Comparison of ENCODE assay signal across 31 mouse cellular contexts in the genomic region with DNA sequence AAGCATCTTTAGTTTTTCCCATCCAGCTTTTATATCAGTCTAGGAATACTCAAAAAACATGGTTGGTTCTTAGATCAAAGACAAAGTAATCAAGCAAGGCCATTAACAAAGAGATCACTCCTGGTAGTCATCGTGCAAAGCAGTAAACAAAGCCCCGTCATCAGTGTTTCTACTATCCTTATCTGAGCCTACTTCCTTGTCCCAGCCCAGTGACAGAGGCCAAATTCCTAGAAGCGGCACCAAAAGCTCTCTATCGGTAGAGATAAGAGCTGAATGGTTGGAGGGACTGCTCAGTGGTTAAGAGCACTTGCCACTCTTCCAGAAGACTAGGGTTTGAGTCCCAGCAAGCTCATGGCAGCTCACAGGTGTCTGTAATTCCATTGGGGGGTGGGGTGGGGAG. TPM values are rescaled to one million over a fixed set of nuclear protein-coding genes. Genes with fewer than 3 reads are reported as not detected.
A peak's percentile ranks its signal among the peaks of the same experiment; 100 is the strongest.
DNase-seq lines count a peak whose midpoint lies in the region; ATAC-seq and TF ChIP-seq lines count a peak whose summit lies in the region.
"Had no signal": no experiment of that assay in that cellular context is flagged by ENCODE, and none has a peak within 500 bp of the region (broad histone marks: within the 10 kb centered on the region; RNA-seq: fewer than 3 reads in every experiment).

No protein-coding gene starts in this region.

- peaks cover 2% of the 10 kb centered on the region; the same call in 1 of the 2 replicates for H3K27me3 ChIP-seq in midbrain, embryonic 11.5 days (ENCODE audit: control insufficient read depth, insufficient read depth, low read length)
- peaks cover 16% of the 10 kb centered on the region for H3K27me3 ChIP-seq in midbrain, embryonic 10.5 days (ENCODE audit: low read depth, poor library complexity, severe bottlenecking)
- peaks cover 11% of the 10 kb centered on the region for H3K27me3 ChIP-seq in liver, embryonic 14.5 days (ENCODE audit: control insufficient read depth, insufficient read depth, low read length)
- peaks cover 14% of the 10 kb centered on the region for H3K27me3 ChIP-seq in hindbrain, embryonic 12.5 days

- no peaks in the 10 kb centered on the region for H3K4me1 ChIP-seq in midbrain, embryonic 11.5 days (ENCODE audit: control insufficient read depth, insufficient read depth, low read length)
- H3K4me1 ChIP-seq in midbrain, embryonic 10.5 days, result peaks cover 11% of the 10 kb centered on the region
- H3K4me1 ChIP-seq in liver, embryonic 14.5 days (replicated peaks; ENCODE audit: control insufficient read depth in 2 of 2, insufficient read depth in 2 of 2, low read length in 1 of 2), result peaks cover 13 to 16% of the 10 kb centered on the region in 2 experiments
- no peaks in the 10 kb centered on the region for H3K4me1 ChIP-seq in hindbrain, embryonic 12.5 days
- H3K4me1 ChIP-seq: embryonic facial prominence, embryonic 12.5 days; hindbrain, embryonic 13.5 days had no signal

- no peak for TF ChIP-seq CTCF in liver, embryonic 14.5 days (IDR thresholded peaks at IDR 0.05; ENCODE audit: low read depth)

- TF ChIP-seq EP300 in liver, embryonic 14.5 days (IDR thresholded peaks at IDR 0.05; ENCODE audit: low read depth), result peak; percentile 86

- H3K4me3 ChIP-seq in midbrain, embryonic 11.5 days (ENCODE audit: low read depth, low read length), result no peak overlapping the region
- no peak overlapping the region for H3K4me3 ChIP-seq in midbrain, embryonic 10.5 days
- no peak overlapping the region for H3K4me3 ChIP-seq in liver, embryonic 14.5 days (ENCODE audit: insufficient read depth in 1 of 2, low read depth in 2 of 2, low read length in 2 of 2)
- no peak overlapping the region for H3K4me3 ChIP-seq in hindbrain, embryonic 12.5 days
- H3K4me3 ChIP-seq: embryonic facial prominence, embryonic 12.5 days; forebrain, embryonic 12.5 days; gastrocnemius, adult 2 months; hindbrain, embryonic 13.5 days; layer of hippocampus, adult 2 months; limb, embryonic 13.5 days had no signal

- no peaks in the 10 kb centered on the region for H3K36me3 ChIP-seq in midbrain, embryonic 11.5 days (ENCODE audit: control insufficient read depth, insufficient read depth, low read length)
- no peaks in the 10 kb centered on the region for H3K36me3 ChIP-seq in midbrain, embryonic 10.5 days
- H3K36me3 ChIP-seq in liver, embryonic 14.5 days (replicated peaks; ENCODE audit: control insufficient read depth, insufficient read depth, low read depth), result no peaks in the 10 kb centered on the region
- no peaks in the 10 kb centered on the region for H3K36me3 ChIP-seq in hindbrain, embryonic 12.5 days
- H3K36me3 ChIP-seq: embryonic facial prominence, embryonic 12.5 days; forebrain, embryonic 12.5 days; hindbrain, embryonic 13.5 days; limb, embryonic 13.5 days had no signal

- DNase-seq in midbrain, embryonic 11.5 days (ENCODE audit: low spot score, missing footprints), result peak; percentile 51
- no peak for DNase-seq in midbrain, embryonic 10.5 days (ENCODE audit: low spot score)
- peak; percentile 53 to 60 (median 54) for DNase-seq in liver, embryonic 14.5 days (ENCODE audit: low read depth in 3 of 3, low spot score in 3 of 3)
- DNase-seq in yolk sac, embryonic 10.5 days (ENCODE audit: low spot score), result peak; percentile 60
- DNase-seq in urinary bladder, postnatal 10 days (ENCODE audit: low spot score), result no peak
- no peak for DNase-seq in urinary bladder, postnatal 36 days (ENCODE audit: low spot score in 2 of 2)
- DNase-seq: adrenal gland, postnatal 36 days; cerebellum, adult 18-20 months; cerebellum, postnatal 14 days; gastrocnemius, adult 2 months; heart, postnatal 10 days; kidney, adult 9 months; kidney, postnatal 25 days; layer of hippocampus, postnatal 36 days; lung, embryonic 14.5 days; thymus, adult 18-20 months; thymus, postnatal 4 days had no signal

- WGBS in midbrain, embryonic 11.5 days, result 82% methylated on average over 4 of the region's 4 CpGs
- WGBS in midbrain, embryonic 10.5 days, result 88% methylated on average over 4 of the region's 4 CpGs
- WGBS in liver, embryonic 14.5 days (ENCODE audit: insufficient replicate concordance), result 2% methylated on average over 4 of the region's 4 CpGs
- 88% methylated on average over 4 of the region's 4 CpGs for WGBS in hindbrain, embryonic 12.5 days

- H3K9me3 ChIP-seq in midbrain, embryonic 11.5 days (ENCODE audit: control insufficient read depth, low read length), result no peaks in the 10 kb centered on the region
- no peaks in the 10 kb centered on the region for H3K9me3 ChIP-seq in midbrain, embryonic 10.5 days (replicated peaks)
- no peaks in the 10 kb centered on the region for H3K9me3 ChIP-seq in liver, embryonic 14.5 days (ENCODE audit: control insufficient read depth, low read length)
- no peaks in the 10 kb centered on the region for H3K9me3 ChIP-seq in hindbrain, embryonic 12.5 days (replicated peaks)
- H3K9me3 ChIP-seq: embryonic facial prominence, embryonic 12.5 days; forebrain, embryonic 12.5 days; hindbrain, embryonic 13.5 days; limb, embryonic 13.5 days had no signal

- H3K27ac ChIP-seq in midbrain, embryonic 11.5 days (ENCODE audit: low read depth, low read length), result no peak overlapping the region
- H3K27ac ChIP-seq in midbrain, embryonic 10.5 days (replicated peaks), result no peak overlapping the region
- peak overlapping the region; percentile 29; the same call in 1 of the 2 replicates for H3K27ac ChIP-seq in liver, embryonic 14.5 days
- H3K27ac ChIP-seq in hindbrain, embryonic 12.5 days, result no peak overlapping the region
- H3K27ac ChIP-seq: embryonic facial prominence, embryonic 12.5 days; forebrain, embryonic 12.5 days; gastrocnemius, adult 2 months; hindbrain, embryonic 13.5 days; layer of hippocampus, adult 2 months; limb, embryonic 13.5 days had no signal

- no peak overlapping the region for H3K4me2 ChIP-seq in midbrain, embryonic 11.5 days
- peak overlapping the region; percentile 28; the same call in 1 of the 2 replicates for H3K4me2 ChIP-seq in liver, embryonic 14.5 days (ENCODE audit: low read depth)
- H3K4me2 ChIP-seq in hindbrain, embryonic 12.5 days (replicated peaks), result no peak overlapping the region
- H3K4me2 ChIP-seq: embryonic facial prominence, embryonic 12.5 days; forebrain, embryonic 12.5 days; hindbrain, embryonic 13.5 days; limb, embryonic 13.5 days; lung, embryonic 14.5 days had no signal

- H3K9ac ChIP-seq in midbrain, embryonic 11.5 days (ENCODE audit: low read length), result no peak overlapping the region
- no peak overlapping the region for H3K9ac ChIP-seq in liver, embryonic 14.5 days (replicated peaks)
- H3K9ac ChIP-seq in hindbrain, embryonic 12.5 days, result no peak overlapping the region
- H3K9ac ChIP-seq: embryonic facial prominence, embryonic 12.5 days; forebrain, embryonic 12.5 days; hindbrain, embryonic 13.5 days; limb, embryonic 13.5 days; lung, embryonic 14.5 days had no signal

- no peak for ATAC-seq in midbrain, embryonic 11.5 days (ENCODE audit: low FRiP score)
- ATAC-seq in common myeloid progenitor, adult 5-6 weeks (replicated peaks; ENCODE audit: low read depth, poor library complexity, severe bottlenecking), result peak; percentile 36; the same call in 1 of the 2 replicates
- ATAC-seq in liver, embryonic 14.5 days (ENCODE audit: insufficient read depth), result peak; percentile 93
- no peak for ATAC-seq in hindbrain, embryonic 12.5 days (ENCODE audit: low FRiP score)
- ATAC-seq: inflammation-experienced regulatory T-cells, adult 6 months had no signal

RNA-seq across cellular contexts. Expression of gene Tspear, which starts 14.8 kb away (rescaled TPM):
- polyA plus RNA-seq in midbrain, embryonic 11.5 days (2014; fragmentation: Nextera tagmentation; extraction: Ambion mirVana), result 0.72 and 1.2 TPM in 2 replicates
- polyA plus RNA-seq in midbrain, embryonic 10.5 days (2016; fragmentation: Nextera tagmentation; extraction: Ambion mirVana), result 0.84 and 0.97 TPM in 2 replicates
- 0.87 and 1.2 TPM in 2 replicates for total RNA-seq in common myeloid progenitor, adult 5-6 weeks (2017)
- polyA plus RNA-seq in liver, embryonic 14.5 days (2012; rRNA removed), result 0.03 TPM in 1 of 2 replicates, not detected in the other
- not detected in 2 replicates for polyA plus RNA-seq in liver, embryonic 14.5 days (2014; fragmentation: Nextera tagmentation; extraction: Ambion mirVana)
- 0.48 and 1.2 TPM in 2 replicates for polyA plus RNA-seq in hindbrain, embryonic 12.5 days (2016; fragmentation: Nextera tagmentation; extraction: Ambion mirVana)
- total RNA-seq: gastrocnemius, adult 2 months; gastrocnemius, postnatal 4 days; heart, postnatal 10 days; layer of hippocampus, adult 2 months; layer of hippocampus, postnatal 36 days had no signal

RNA-seq across cellular contexts. Expression of gene Gm19402, which starts 19.0 kb away (rescaled TPM):
- not detected in 2 replicates for polyA plus RNA-seq in midbrain, embryonic 11.5 days (2014; fragmentation: Nextera tagmentation; extraction: Ambion mirVana)
- polyA plus RNA-seq in midbrain, embryonic 10.5 days (2016; fragmentation: Nextera tagmentation; extraction: Ambion mirVana), result not detected in 2 replicates
- total RNA-seq in common myeloid progenitor, adult 5-6 weeks (2017), result not detected in 2 replicates
- polyA plus RNA-seq in liver, embryonic 14.5 days (2012; rRNA removed), result not detected in 2 replicates
- not detected in 2 replicates for polyA plus RNA-seq in liver, embryonic 14.5 days (2014; fragmentation: Nextera tagmentation; extraction: Ambion mirVana)
- not detected in 2 replicates for polyA plus RNA-seq in hindbrain, embryonic 12.5 days (2016; fragmentation: Nextera tagmentation; extraction: Ambion mirVana)
- total RNA-seq: adrenal gland, postnatal 36 days; gastrocnemius, adult 2 months; gastrocnemius, postnatal 4 days; heart, postnatal 10 days; layer of hippocampus, adult 2 months; layer of hippocampus, postnatal 36 days; left cerebral cortex, postnatal 10 days; midbrain, postnatal 0 days had no signal
- polyA plus RNA-seq: embryonic facial prominence, embryonic 12.5 days; forebrain, embryonic 12.5 days; hindbrain, embryonic 13.5 days; inflammation-experienced regulatory T-cells, adult 6 months; limb, embryonic 13.5 days; lung, embryonic 14.5 days; midbrain, postnatal 0 days; neural tube, embryonic 14.5 days; small intestine, adult 2 months; stomach, embryonic 16.5 days had no signal

RNA-seq across cellular contexts. Expression of gene Gm9508, which starts 25.5 kb away (rescaled TPM):
- polyA plus RNA-seq in midbrain, embryonic 11.5 days (2014; fragmentation: Nextera tagmentation; extraction: Ambion mirVana), result not detected in 2 replicates
- not detected in 2 replicates for polyA plus RNA-seq in midbrain, embryonic 10.5 days (2016; fragmentation: Nextera tagmentation; extraction: Ambion mirVana)
- not detected in 2 replicates for total RNA-seq in common myeloid progenitor, adult 5-6 weeks (2017)
- not detected in 2 replicates for polyA plus RNA-seq in liver, embryonic 14.5 days (2012; rRNA removed)
- not detected in 2 replicates for polyA plus RNA-seq in liver, embryonic 14.5 days (2014; fragmentation: Nextera tagmentation; extraction: Ambion mirVana)
- not detected in 2 replicates for polyA plus RNA-seq in hindbrain, embryonic 12.5 days (2016; fragmentation: Nextera tagmentation; extraction: Ambion mirVana)
- total RNA-seq: adrenal gland, postnatal 36 days; gastrocnemius, adult 2 months; gastrocnemius, postnatal 4 days; heart, postnatal 10 days; layer of hippocampus, adult 2 months; layer of hippocampus, postnatal 36 days; left cerebral cortex, postnatal 10 days; midbrain, postnatal 0 days had no signal
- polyA plus RNA-seq: embryonic facial prominence, embryonic 12.5 days; forebrain, embryonic 12.5 days; hindbrain, embryonic 13.5 days; inflammation-experienced regulatory T-cells, adult 6 months; limb, embryonic 13.5 days; lung, embryonic 14.5 days; midbrain, postnatal 0 days; neural tube, embryonic 14.5 days; small intestine, adult 2 months; stomach, embryonic 16.5 days had no signal

RNA-seq across cellular contexts. Expression of gene Gm10272, which starts 34.9 kb away (rescaled TPM):
- polyA plus RNA-seq in midbrain, embryonic 11.5 days (2014; fragmentation: Nextera tagmentation; extraction: Ambion mirVana), result not detected in 2 replicates
- polyA plus RNA-seq in midbrain, embryonic 10.5 days (2016; fragmentation: Nextera tagmentation; extraction: Ambion mirVana), result not detected in 2 replicates
- total RNA-seq in common myeloid progenitor, adult 5-6 weeks (2017), result not detected in 2 replicates
- polyA plus RNA-seq in liver, embryonic 14.5 days (2012; rRNA removed), result not detected in 2 replicates
- polyA plus RNA-seq in liver, embryonic 14.5 days (2014; fragmentation: Nextera tagmentation; extraction: Ambion mirVana), result not detected in 2 replicates
- polyA plus RNA-seq in hindbrain, embryonic 12.5 days (2016; fragmentation: Nextera tagmentation; extraction: Ambion mirVana), result not detected in 2 replicates
- total RNA-seq: adrenal gland, postnatal 36 days; gastrocnemius, adult 2 months; gastrocnemius, postnatal 4 days; heart, postnatal 10 days; layer of hippocampus, adult 2 months; layer of hippocampus, postnatal 36 days; left cerebral cortex, postnatal 10 days; midbrain, postnatal 0 days had no signal
- polyA plus RNA-seq: embryonic facial prominence, embryonic 12.5 days; forebrain, embryonic 12.5 days; hindbrain, embryonic 13.5 days; inflammation-experienced regulatory T-cells, adult 6 months; limb, embryonic 13.5 days; lung, embryonic 14.5 days; midbrain, postnatal 0 days; neural tube, embryonic 14.5 days; small intestine, adult 2 months; stomach, embryonic 16.5 days had no signal

RNA-seq across cellular contexts. Expression of gene Gm10024, which starts 39.7 kb away (rescaled TPM):
- polyA plus RNA-seq in midbrain, embryonic 11.5 days (2014; fragmentation: Nextera tagmentation; extraction: Ambion mirVana), result not detected in 2 replicates
- not detected in 2 replicates for polyA plus RNA-seq in midbrain, embryonic 10.5 days (2016; fragmentation: Nextera tagmentation; extraction: Ambion mirVana)
- total RNA-seq in common myeloid progenitor, adult 5-6 weeks (2017), result not detected in 2 replicates
- polyA plus RNA-seq in liver, embryonic 14.5 days (2012; rRNA removed), result not detected in 2 replicates
- polyA plus RNA-seq in liver, embryonic 14.5 days (2014; fragmentation: Nextera tagmentation; extraction: Ambion mirVana), result not detected in 2 replicates
- not detected in 2 replicates for polyA plus RNA-seq in hindbrain, embryonic 12.5 days (2016; fragmentation: Nextera tagmentation; extraction: Ambion mirVana)
- total RNA-seq: adrenal gland, postnatal 36 days; gastrocnemius, adult 2 months; gastrocnemius, postnatal 4 days; heart, postnatal 10 days; layer of hippocampus, adult 2 months; layer of hippocampus, postnatal 36 days; left cerebral cortex, postnatal 10 days; midbrain, postnatal 0 days had no signal
- polyA plus RNA-seq: embryonic facial prominence, embryonic 12.5 days; forebrain, embryonic 12.5 days; hindbrain, embryonic 13.5 days; inflammation-experienced regulatory T-cells, adult 6 months; limb, embryonic 13.5 days; lung, embryonic 14.5 days; midbrain, postnatal 0 days; neural tube, embryonic 14.5 days; small intestine, adult 2 months had no signal

Comparison
In these comparisons a context has a peak if more than half of its experiments do, and no peak if none do; other contexts are left out.
1. DNase-seq: peak in midbrain, embryonic 11.5 days (single experiment), liver, embryonic 14.5 days (3 of 3) and yolk sac, embryonic 10.5 days (single experiment); none in midbrain, embryonic 10.5 days (single experiment), urinary bladder, postnatal 10 days (single experiment) and urinary bladder, postnatal 36 days (0 of 2).
2. ATAC-seq: peak in common myeloid progenitor, adult 5-6 weeks (single experiment) and liver, embryonic 14.5 days (single experiment); none in midbrain, embryonic 11.5 days (single experiment) and hindbrain, embryonic 12.5 days (single experiment).